Mouse (Mus musculus): Measurements from ENCODE around the gene Olfr390. TPM values are rescaled to one million over a fixed set of nuclear protein-coding genes. Genes with fewer than 3 reads are reported as not detected.

The Olfr390 gene
- 0.05 TPM in 1 of 2 replicates, not detected in the other for polyA plus RNA-seq (2015; fragmentation: Nextera tagmentation; extraction: Ambion mirVana)

- Histone ChIP-seq H3K4me2 (replicated peaks) (no peak within 1 kb of the TSS), H3K27ac (replicated peaks) (no peak within 1 kb of the TSS), H3K9me3 (replicated peaks) (no peaks in the 10 kb centered on the region), H3K9ac (no peak within 1 kb of the TSS), H3K4me3 (replicated peaks) (no peak within 1 kb of the TSS), H3K36me3 (no peaks in the 10 kb centered on the region), H3K27me3 (no peaks in the 10 kb centered on the region), H3K4me1 (no peaks in the 10 kb centered on the region)
- no peak for ATAC-seq (ENCODE audit: insufficient number of reproducible peaks, low FRiP score, low TSS enrichment, low read depth)
- 61% methylated on average over 1 of the region's 1 CpGs for WGBS
Observed at GRCm38 (mm10) chr11:73782664-73783063, at the start of gene Olfr390. Olfr390 (plus strand) TSS chr11:73782964.

- no peak for ATAC-seq (ENCODE audit: insufficient number of reproducible peaks, low FRiP score, low TSS enrichment, low read depth)
- H3K9ac ChIP-seq, result no peak overlapping the region
Observed at GRCm38 (mm10) chr11:73759115-73759514, 23.6 kb upstream of the Olfr390 start.

GRCm38 (mm10) chr11:73780613-73781012, 2.2 kb upstream of the Olfr390 start, which contains the start of gene Olfr389:
Olfr389 (minus strand) TSS chr11:73780713.
- Histone ChIP-seq H3K4me3 (replicated peaks) (no peak within 1 kb of the TSS), H3K4me2 (replicated peaks) (no peak within 1 kb of the TSS), H3K27me3 (no peaks in the 10 kb centered on the region), H3K27ac (replicated peaks) (no peak within 1 kb of the TSS), H3K4me1 (no peaks in the 10 kb centered on the region), H3K36me3 (no peaks in the 10 kb centered on the region), H3K9ac (no peak within 1 kb of the TSS), H3K9me3 (replicated peaks) (no peaks in the 10 kb centered on the region)
- WGBS, result 89% methylated on average over 1 of the region's 1 CpGs
- ATAC-seq (ENCODE audit: insufficient number of reproducible peaks, low FRiP score, low TSS enrichment, low read depth), result no peak

More at GRCm38 (mm10) chr11:73759115-73759514, 23.6 kb upstream of the Olfr390 start:
- no peak overlapping the region for H3K27ac ChIP-seq (replicated peaks)
- H3K36me3 ChIP-seq, result no peaks in the 10 kb centered on the region
- H3K4me2 ChIP-seq (replicated peaks), result no peak overlapping the region
- no peaks in the 10 kb centered on the region for H3K4me1 ChIP-seq
- no peaks in the 10 kb centered on the region for H3K27me3 ChIP-seq
- H3K4me3 ChIP-seq (replicated peaks), result no peak overlapping the region
- H3K9me3 ChIP-seq (replicated peaks), result 0 out of 2 replicates have a peak, but pooled peaks cover 3% of the 10 kb centered on the region

- no peaks in the 10 kb centered on the region for H3K9me3 ChIP-seq (replicated peaks)
- no peaks in the 10 kb centered on the region for H3K4me1 ChIP-seq
- H3K36me3 ChIP-seq, result no peaks in the 10 kb centered on the region
- no peak within 1 kb of the TSS for H3K27ac ChIP-seq (replicated peaks)
- no peak for ATAC-seq (ENCODE audit: insufficient number of reproducible peaks, low FRiP score, low TSS enrichment, low read depth)
- H3K27me3 ChIP-seq, result no peaks in the 10 kb centered on the region
- no peak within 1 kb of the TSS for H3K4me2 ChIP-seq (replicated peaks)
- no peak within 1 kb of the TSS for H3K4me3 ChIP-seq (replicated peaks)
- H3K9ac ChIP-seq, result no peak within 1 kb of the TSS
- 39% methylated on average over 1 of the region's 1 CpGs for WGBS
Observed at GRCm38 (mm10) chr11:73802952-73803351, 20.2 kb downstream of the Olfr390 start, which contains the start of gene Olfr391-ps. Olfr391-ps (minus strand) TSS chr11:73803052.

- WGBS, result 93% methylated on average over 1 of the region's 1 CpGs
- Histone ChIP-seq H3K4me1 (no peaks in the 10 kb centered on the region), H3K27me3 (no peaks in the 10 kb centered on the region), H3K36me3 (no peaks in the 10 kb centered on the region), H3K9ac (no peak within 1 kb of the TSS), H3K9me3 (replicated peaks) (no peaks in the 10 kb centered on the region), H3K4me3 (replicated peaks) (no peak within 1 kb of the TSS), H3K4me2 (replicated peaks) (no peak within 1 kb of the TSS), H3K27ac (replicated peaks) (no peak within 1 kb of the TSS)
- ATAC-seq (ENCODE audit: insufficient number of reproducible peaks, low FRiP score, low TSS enrichment, low read depth), result no peak
Observed at GRCm38 (mm10) chr11:73816949-73817348, 34.2 kb downstream of the Olfr390 start, which contains the start of gene Olfr392. Olfr392 (minus strand) TSS chr11:73817049.

Other genes starting within 250 kb of the Olfr390 start
- 0.24 TPM in 1 of 2 replicates, not detected in the other for gene Olfr385, start 190.0 kb upstream of the Olfr390 start, polyA plus RNA-seq (2015; fragmentation: Nextera tagmentation; extraction: Ambion mirVana)
- gene Olfr384, start 184.4 kb upstream of the Olfr390 start, polyA plus RNA-seq (2015; fragmentation: Nextera tagmentation; extraction: Ambion mirVana), result not detected in 2 replicates
- gene Zfp735, start 94.2 kb upstream of the Olfr390 start, polyA plus RNA-seq (2015; fragmentation: Nextera tagmentation; extraction: Ambion mirVana), result not detected in 2 replicates
- not detected in 2 replicates for gene Olfr389, start 2.3 kb upstream of the Olfr390 start, polyA plus RNA-seq (2015; fragmentation: Nextera tagmentation; extraction: Ambion mirVana)
- not detected in 2 replicates for gene Olfr391-ps, start 20.1 kb downstream of the Olfr390 start, polyA plus RNA-seq (2015; fragmentation: Nextera tagmentation; extraction: Ambion mirVana)
- gene Olfr392, start 34.1 kb downstream of the Olfr390 start, polyA plus RNA-seq (2015; fragmentation: Nextera tagmentation; extraction: Ambion mirVana), result 0.04 and 0.05 TPM in 2 replicates
- gene Olfr393, start 68.5 kb downstream of the Olfr390 start, polyA plus RNA-seq (2015; fragmentation: Nextera tagmentation; extraction: Ambion mirVana), result 0.25 TPM in 1 of 2 replicates, not detected in the other
- not detected in 2 replicates for gene Olfr394, start 107.8 kb downstream of the Olfr390 start, polyA plus RNA-seq (2015; fragmentation: Nextera tagmentation; extraction: Ambion mirVana)
- gene Olfr395, start 126.3 kb downstream of the Olfr390 start, polyA plus RNA-seq (2015; fragmentation: Nextera tagmentation; extraction: Ambion mirVana), result 0.29 TPM in 1 of 2 replicates, not detected in the other
- gene Olfr23, start 153.7 kb downstream of the Olfr390 start, polyA plus RNA-seq (2015; fragmentation: Nextera tagmentation; extraction: Ambion mirVana), result 0.11 and 0.44 TPM in 2 replicates
- 0.04 TPM in 1 of 2 replicates, not detected in the other for gene Olfr397, start 177.9 kb downstream of the Olfr390 start, polyA plus RNA-seq (2015; fragmentation: Nextera tagmentation; extraction: Ambion mirVana)
- gene Olfr398, start 207.4 kb downstream of the Olfr390 start, polyA plus RNA-seq (2015; fragmentation: Nextera tagmentation; extraction: Ambion mirVana), result not detected in 2 replicates